Mouse (Mus musculus): ENCODE data around the gene Rragc. TPM values are rescaled to one million over a fixed set of nuclear protein-coding genes. Genes with fewer than 3 reads are reported as not detected.
A peak's percentile ranks its signal among the peaks of the same experiment; 100 is the strongest.

Rragc gene
- polyA plus RNA-seq (2011; ENCODE audit: insufficient read depth, insufficient read length, low read depth, missing spikeins) = 35.0 and 50.2 TPM in 2 replicates

DNA sequence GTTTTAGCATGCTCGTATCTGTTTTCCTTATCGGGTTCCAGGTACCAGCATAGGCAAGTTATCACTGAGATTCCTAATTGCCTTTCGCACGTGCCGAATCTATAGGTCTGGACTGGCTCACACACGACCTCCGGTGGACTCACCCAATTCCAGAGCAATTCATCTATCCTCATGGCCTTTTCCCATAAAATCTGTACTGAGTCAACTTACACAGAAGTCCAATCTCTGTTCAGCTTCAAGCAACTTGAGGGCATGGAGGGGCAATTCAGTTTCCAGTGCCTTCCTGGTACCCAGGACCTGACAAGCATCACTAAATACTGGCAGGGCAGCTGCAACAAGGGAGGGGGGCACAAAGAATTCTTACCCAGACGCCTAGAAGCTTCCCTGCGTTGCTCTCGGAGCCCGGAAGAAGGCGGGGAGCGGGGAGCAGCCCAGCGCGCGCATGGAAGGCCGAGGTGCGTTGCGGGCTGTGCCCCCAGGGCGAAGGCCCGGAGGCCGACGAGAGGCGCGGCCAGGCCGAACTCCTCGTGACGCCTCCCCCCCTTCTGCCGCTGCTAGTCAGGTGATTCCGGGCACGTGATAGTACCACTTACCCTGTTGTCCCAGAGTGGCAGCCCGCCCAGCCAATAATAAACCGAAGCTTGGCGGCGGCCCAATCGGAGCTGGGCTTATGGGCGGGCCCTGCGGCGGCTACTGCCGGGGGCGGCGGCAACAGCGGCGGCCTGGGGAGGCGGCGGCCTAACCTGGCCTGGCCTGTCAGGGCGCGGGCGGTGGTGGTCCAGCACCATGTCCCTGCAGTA lies at the start of gene Rragc:
TSS of gene Rragc (plus strand) at position 699 of the 800 bp plus-strand sequence.
- H3K27me3 ChIP-seq (ENCODE audit: control insufficient read depth, insufficient read depth, low read length, poor library complexity, severe bottlenecking) = no peaks in the 10 kb centered on the region
- peak within 1 kb of the TSS; percentile 89 for H3K9ac ChIP-seq (ENCODE audit: low read depth, poor library complexity, severe bottlenecking)
- no peaks in the 10 kb centered on the region for H3K9me3 ChIP-seq (replicated peaks; ENCODE audit: control insufficient read depth, insufficient read depth, low read length, poor library complexity, severe bottlenecking)
- peaks cover 26% of the 10 kb centered on the region for H3K36me3 ChIP-seq (ENCODE audit: control insufficient read depth, insufficient read depth, low read length, poor library complexity, severe bottlenecking)
- H3K4me3 ChIP-seq (ENCODE audit: low read depth, low read length) = peak within 1 kb of the TSS; percentile 92
- H3K27ac ChIP-seq (ENCODE audit: insufficient read depth, low read length) = peak within 1 kb of the TSS; percentile 46
- peaks cover 2% of the 10 kb centered on the region for H3K4me1 ChIP-seq (ENCODE audit: control insufficient read depth, insufficient read depth, low read length)
- TF ChIP-seq CTCF (IDR thresholded peaks at IDR 0.05; ENCODE audit: low read depth, low read length) (no peak), POLR2A (IDR thresholded peaks at IDR 0.05; ENCODE audit: insufficient read depth, low read length) (peak; percentile 9), EP300 (IDR thresholded peaks at IDR 0.05; ENCODE audit: insufficient read depth, low read depth, low read length) (peak; percentile 70)

DNA sequence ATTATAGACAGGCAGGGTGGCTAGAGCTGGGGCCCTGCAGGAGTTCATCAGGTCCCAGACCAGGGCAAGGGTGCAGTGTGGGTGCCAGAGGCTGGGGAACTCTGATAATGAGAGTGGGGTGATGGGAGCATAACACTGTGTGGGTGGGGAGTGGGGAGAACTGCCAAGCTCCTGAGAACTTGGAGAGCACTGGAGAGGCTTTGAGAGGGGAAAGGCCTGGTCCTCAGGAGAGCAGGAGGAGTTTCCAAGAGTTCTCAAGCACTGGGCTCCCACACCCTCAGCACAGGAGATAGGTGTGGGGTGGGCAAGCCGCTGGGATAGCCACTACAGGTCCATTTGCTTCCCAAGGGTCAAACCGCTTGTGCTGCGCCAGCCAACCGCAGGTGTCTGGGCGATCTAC lies 23.5 kb upstream of the Rragc start:
- TF ChIP-seq POLR2A (IDR thresholded peaks at IDR 0.05; ENCODE audit: insufficient read depth, low read length) (no peak), CTCF (IDR thresholded peaks at IDR 0.05; ENCODE audit: low read depth, low read length) (no peak), EP300 (IDR thresholded peaks at IDR 0.05; ENCODE audit: insufficient read depth, low read depth, low read length) (no peak)
- H3K27me3 ChIP-seq (ENCODE audit: control insufficient read depth, insufficient read depth, low read length, poor library complexity, severe bottlenecking) = no peaks in the 10 kb centered on the region
- H3K27ac ChIP-seq (ENCODE audit: insufficient read depth, low read length) = no peak overlapping the region
- H3K9me3 ChIP-seq (replicated peaks; ENCODE audit: control insufficient read depth, insufficient read depth, low read length, poor library complexity, severe bottlenecking) = no peaks in the 10 kb centered on the region
- no peak overlapping the region for H3K4me3 ChIP-seq (ENCODE audit: low read depth, low read length)
- H3K36me3 ChIP-seq (ENCODE audit: control insufficient read depth, insufficient read depth, low read length, poor library complexity, severe bottlenecking) = no peaks in the 10 kb centered on the region
- no peak overlapping the region for H3K9ac ChIP-seq (ENCODE audit: low read depth, poor library complexity, severe bottlenecking)
- H3K4me1 ChIP-seq (ENCODE audit: control insufficient read depth, insufficient read depth, low read length) = no peaks in the 10 kb centered on the region

DNA sequence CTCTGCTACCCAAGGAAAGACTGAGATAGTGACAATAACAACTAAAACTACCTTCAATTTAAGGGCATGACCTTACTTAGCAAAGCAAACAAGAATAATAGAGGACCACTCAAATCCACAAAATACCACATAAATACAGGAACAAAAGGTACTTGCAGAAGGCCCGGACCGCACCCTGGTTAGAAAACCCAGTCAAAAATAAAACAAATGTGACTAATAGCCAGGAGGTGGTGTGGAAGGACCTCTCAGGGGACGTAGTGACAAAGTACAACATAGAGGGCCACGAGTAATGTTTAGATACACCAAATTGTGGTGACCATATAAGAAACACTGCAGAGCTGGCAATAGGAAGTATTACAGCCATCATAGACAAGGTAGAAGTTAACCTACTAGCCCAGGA lies 23.0 kb upstream of the Rragc start:
- Histone ChIP-seq H3K36me3 (ENCODE audit: control insufficient read depth, insufficient read depth, low read length, poor library complexity, severe bottlenecking) (no peaks in the 10 kb centered on the region), H3K9ac (ENCODE audit: low read depth, poor library complexity, severe bottlenecking) (no peak overlapping the region), H3K27ac (ENCODE audit: insufficient read depth, low read length) (no peak overlapping the region), H3K4me3 (ENCODE audit: low read depth, low read length) (no peak overlapping the region), H3K9me3 (replicated peaks; ENCODE audit: control insufficient read depth, insufficient read depth, low read length, poor library complexity, severe bottlenecking) (no peaks in the 10 kb centered on the region), H3K4me1 (ENCODE audit: control insufficient read depth, insufficient read depth, low read length) (no peaks in the 10 kb centered on the region), H3K27me3 (ENCODE audit: control insufficient read depth, insufficient read depth, low read length, poor library complexity, severe bottlenecking) (no peaks in the 10 kb centered on the region)
- no peak for TF ChIP-seq CTCF (IDR thresholded peaks at IDR 0.05; ENCODE audit: low read depth, low read length)
- TF ChIP-seq POLR2A (IDR thresholded peaks at IDR 0.05; ENCODE audit: insufficient read depth, low read length) = no peak
- no peak for TF ChIP-seq EP300 (IDR thresholded peaks at IDR 0.05; ENCODE audit: insufficient read depth, low read depth, low read length)

DNA sequence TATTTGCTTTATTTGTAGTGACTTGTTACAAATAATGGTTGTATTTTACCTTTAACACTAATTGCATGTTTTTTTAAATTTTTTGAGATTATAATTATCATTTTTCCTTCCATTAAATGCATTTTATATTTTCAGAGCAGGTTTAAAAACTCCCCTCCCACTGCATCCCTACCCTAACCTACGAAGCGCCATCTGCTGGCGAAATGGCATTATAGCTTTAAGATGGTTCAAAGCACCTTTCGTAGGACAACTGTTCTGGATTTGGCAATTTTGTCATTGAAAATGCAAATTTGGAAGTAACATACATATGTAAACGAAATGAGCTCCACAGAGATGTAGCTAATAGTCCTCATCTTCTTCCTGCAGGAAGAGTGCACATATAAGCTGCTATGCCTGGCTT lies 18.6 kb upstream of the Rragc start:
- Histone ChIP-seq H3K27ac (ENCODE audit: insufficient read depth, low read length) (no peak overlapping the region), H3K36me3 (ENCODE audit: control insufficient read depth, insufficient read depth, low read length, poor library complexity, severe bottlenecking) (no peaks in the 10 kb centered on the region), H3K4me3 (ENCODE audit: low read depth, low read length) (no peak overlapping the region), H3K9me3 (replicated peaks; ENCODE audit: control insufficient read depth, insufficient read depth, low read length, poor library complexity, severe bottlenecking) (no peaks in the 10 kb centered on the region), H3K4me1 (ENCODE audit: control insufficient read depth, insufficient read depth, low read length) (no peaks in the 10 kb centered on the region), H3K9ac (ENCODE audit: low read depth, poor library complexity, severe bottlenecking) (no peak overlapping the region), H3K27me3 (ENCODE audit: control insufficient read depth, insufficient read depth, low read length, poor library complexity, severe bottlenecking) (no peaks in the 10 kb centered on the region)
- no peak for TF ChIP-seq EP300 (IDR thresholded peaks at IDR 0.05; ENCODE audit: insufficient read depth, low read depth, low read length)
- TF ChIP-seq CTCF (IDR thresholded peaks at IDR 0.05; ENCODE audit: low read depth, low read length) = peak; percentile 4

DNA sequence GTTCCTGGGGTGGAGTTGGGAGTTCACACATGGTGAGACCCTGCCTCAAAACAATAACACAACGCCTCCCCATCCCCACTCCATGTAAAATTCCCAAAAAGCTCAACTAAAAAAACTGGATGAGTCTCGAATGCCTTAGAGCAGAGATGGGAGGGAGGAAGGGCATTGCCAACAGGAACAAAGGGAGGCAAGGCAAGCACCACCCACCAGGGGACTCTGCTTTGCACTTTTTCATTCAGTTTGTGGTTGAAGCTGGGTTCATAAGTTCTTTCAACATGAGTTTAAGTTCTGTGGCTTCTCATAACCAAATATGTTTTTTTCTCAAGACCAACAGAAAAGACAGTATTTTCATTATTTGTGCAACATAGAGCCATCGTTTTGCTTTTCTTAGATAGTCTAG lies 13.8 kb upstream of the Rragc start:
- no peak for TF ChIP-seq CTCF (IDR thresholded peaks at IDR 0.05; ENCODE audit: low read depth, low read length)
- no peak for TF ChIP-seq POLR2A (IDR thresholded peaks at IDR 0.05; ENCODE audit: insufficient read depth, low read length)
- no peak for TF ChIP-seq EP300 (IDR thresholded peaks at IDR 0.05; ENCODE audit: insufficient read depth, low read depth, low read length)
- Histone ChIP-seq H3K9me3 (replicated peaks; ENCODE audit: control insufficient read depth, insufficient read depth, low read length, poor library complexity, severe bottlenecking) (no peaks in the 10 kb centered on the region), H3K4me3 (ENCODE audit: low read depth, low read length) (no peak overlapping the region), H3K27ac (ENCODE audit: insufficient read depth, low read length) (peak overlapping the region; percentile 19; the same call in 1 of the 2 replicates), H3K27me3 (ENCODE audit: control insufficient read depth, insufficient read depth, low read length, poor library complexity, severe bottlenecking) (no peaks in the 10 kb centered on the region), H3K4me1 (ENCODE audit: control insufficient read depth, insufficient read depth, low read length) (no peaks in the 10 kb centered on the region), H3K9ac (ENCODE audit: low read depth, poor library complexity, severe bottlenecking) (no peak overlapping the region), H3K36me3 (ENCODE audit: control insufficient read depth, insufficient read depth, low read length, poor library complexity, severe bottlenecking) (no peaks in the 10 kb centered on the region)
